Mouse (Mus musculus) neural tube, embryonic 14.5 days (tissue): ENCODE measurements around the gene Rpl37. TPM values are rescaled to one million over a fixed set of nuclear protein-coding genes. Genes with fewer than 3 reads are reported as not detected.

ENCODE experiments used
- ATAC-seq: fragments of 200-750 bp; cut with Nextera tagmentation; 2 replicates; pipeline ENCODE4 v1.8.0; 2017; ENCODE audit warnings: low read depth, mild to moderate bottlenecking, moderate TSS enrichment, moderate library complexity
- H3K27ac ChIP-seq: fragments of 300-500 bp; sonication (generic); 2 replicates; pipeline ENCODE4 v1.5.1; 2014; ENCODE audit warnings: low read depth, mild to moderate bottlenecking, control low read depth, low read length, moderate library complexity, mixed read lengths
- H3K27me3 ChIP-seq: fragments of 300-500 bp; sonication (generic); 2 replicates; pipeline ENCODE4 v1.6.1; 2014; ENCODE audit warnings: low read length; ENCODE audit not compliant: control insufficient read depth, insufficient read depth
- H3K36me3 ChIP-seq: fragments of 300-500 bp; sonication (generic); 2 replicates; pipeline ENCODE4 v1.6.1; 2014; ENCODE audit warnings: low read length, mixed read lengths; ENCODE audit not compliant: control insufficient read depth, insufficient read depth
- H3K4me1 ChIP-seq: fragments of 300-500 bp; sonication (generic); 2 replicates; pipeline ENCODE4 v1.6.1; 2014; ENCODE audit warnings: low read length; ENCODE audit not compliant: control insufficient read depth, insufficient read depth
- H3K4me2 ChIP-seq: fragments of 300-500 bp; sonication (generic); 2 replicates; pipeline ENCODE4 v1.6.1; 2014; ENCODE audit warnings: mild to moderate bottlenecking, low read depth, low read length, control low read depth
- H3K4me3 ChIP-seq: fragments of 300-500 bp; sonication (generic); 2 replicates; pipeline ENCODE4 v1.5.1; 2014; ENCODE audit warnings: low read depth, low read length, control low read depth, mixed read lengths
- H3K9ac ChIP-seq: fragments of 300-500 bp; sonication (generic); replicated peaks from 2 replicates; pipeline ENCODE4 v1.6.1; 2014; ENCODE audit warnings: low read depth, mild to moderate bottlenecking, control low read depth, low read length, mixed read lengths
- H3K9me3 ChIP-seq: fragments of 300-500 bp; sonication (generic); 2 replicates; pipeline ENCODE4 v1.6.1; 2016; ENCODE audit warnings: low read length; ENCODE audit not compliant: control insufficient read depth
- WGBS: fragments of 180-500 bp; shearing (Covaris S2); extraction: QIAGEN DNeasy Blood & Tissue Kit; methylation state at CpG from one replicate; pipeline ENCODE4 v1.1.7; 2014; 5-methylcytosine and 5-hydroxymethylcytosine counted together
- polyA plus RNA-seq: library from polyadenylated mRNA; unstranded; fragments of >200 nt; fragmentation: Nextera tagmentation; extraction: Ambion mirVana; gene quantifications from 2 replicates; pipeline ENCODE4 v1.2.1, GENCODE M21; 2014

Gene Rpl37
- polyA plus RNA-seq, 1 experiment from 2014 or later: 376 TPM

DNA sequence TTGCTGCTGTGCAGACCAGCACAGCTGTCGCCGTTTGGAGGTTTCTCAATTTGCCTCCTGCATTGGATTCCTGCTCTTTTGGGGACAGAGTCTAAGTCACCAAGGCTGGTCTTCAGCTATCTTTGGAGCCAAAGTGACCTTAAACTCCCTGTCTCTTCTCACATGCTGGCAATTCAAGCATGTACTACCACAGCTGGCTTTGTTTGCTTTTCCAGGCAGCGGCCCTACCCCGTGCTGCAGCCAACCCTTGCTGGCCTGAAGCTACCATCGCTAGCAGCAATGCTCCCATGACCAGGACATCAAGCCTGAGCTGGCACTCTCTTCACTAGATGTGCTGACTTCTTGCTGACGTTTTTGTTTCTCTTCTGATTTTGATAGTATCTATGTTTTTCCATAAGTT, 42.4 kb downstream of the Rpl37 start:
- Histone ChIP-seq H3K9ac (no peak overlapping the region), H3K4me3 (no peak overlapping the region), H3K27ac (no peak overlapping the region), H3K4me1 (no peaks in the 10 kb centered on the region), H3K4me2 (no peak overlapping the region), H3K36me3 (peaks cover 4% of the 10 kb centered on the region; the same call in 1 of the 2 replicates), H3K27me3 (no peaks in the 10 kb centered on the region), H3K9me3 (no peaks in the 10 kb centered on the region)
- 83% methylated on average over 6 of the region's 6 CpGs for WGBS
- ATAC-seq: no peak

DNA sequence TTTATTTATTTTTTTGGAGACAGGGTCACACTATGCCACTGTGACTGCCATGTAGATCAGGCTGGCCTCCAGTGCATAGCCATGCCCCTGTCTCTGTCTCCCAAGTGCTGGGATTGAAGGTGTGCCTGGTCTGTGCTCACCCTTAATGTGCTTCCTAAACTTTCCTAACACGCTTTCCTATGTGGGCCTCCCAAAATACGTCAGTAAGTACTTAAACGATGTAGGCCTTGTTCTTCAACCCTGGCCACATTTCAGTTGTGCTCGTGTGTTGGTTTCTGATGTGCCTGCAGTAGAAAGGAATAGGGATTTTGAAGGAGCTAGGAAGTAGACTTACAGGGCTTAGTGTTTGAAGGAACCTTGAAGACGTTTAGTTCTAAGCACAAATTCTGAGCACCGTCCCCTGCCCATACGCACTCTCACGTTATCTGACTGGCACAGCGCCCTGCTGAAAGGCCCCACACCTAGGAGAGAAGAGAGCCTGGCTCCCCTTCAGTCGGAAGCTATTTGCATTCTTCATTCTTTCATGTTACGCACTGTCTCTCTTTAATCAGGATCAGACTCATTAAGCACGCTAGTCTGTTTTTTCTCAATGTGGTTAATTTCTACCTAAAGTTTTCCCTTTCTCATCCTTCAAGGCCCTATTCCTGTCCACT, 48.8 kb downstream of the Rpl37 start:
- no peaks in the 10 kb centered on the region for H3K4me1 ChIP-seq
- WGBS: 86% methylated on average over 12 of the region's 12 CpGs
- H3K9ac ChIP-seq: no peak overlapping the region
- H3K36me3 ChIP-seq: peaks cover 16% of the 10 kb centered on the region
- H3K4me2 ChIP-seq: no peak overlapping the region
- no peak for ATAC-seq
- H3K9me3 ChIP-seq: no peaks in the 10 kb centered on the region
- H3K27me3 ChIP-seq: no peaks in the 10 kb centered on the region
- no peak overlapping the region for H3K27ac ChIP-seq
- H3K4me3 ChIP-seq: no peak overlapping the region

Other genes with a start within 250 kb of the Rpl37 start
- not detected in 2 replicates for gene Mroh2b, start 217.9 kb upstream of the Rpl37 start, polyA plus RNA-seq
- not detected in 2 replicates for gene C7, start 52.9 kb upstream of the Rpl37 start, polyA plus RNA-seq
- 0.32 and 0.55 TPM in 2 replicates for gene Card6, start 8.1 kb upstream of the Rpl37 start, polyA plus RNA-seq
- gene Prkaa1, start 27.2 kb downstream of the Rpl37 start, polyA plus RNA-seq: 21.1 and 22.5 TPM in 2 replicates
- 58.6 and 63.3 TPM in 2 replicates for gene Ttc33, start 68.9 kb downstream of the Rpl37 start, polyA plus RNA-seq
- gene Ptger4, start 127.5 kb downstream of the Rpl37 start, polyA plus RNA-seq: 5.8 and 5.9 TPM in 2 replicates